Mouse (Mus musculus) midbrain, embryonic 11.5 days (tissue): ENCODE results near the gene Ckm. TPM values are rescaled to one million over a fixed set of nuclear protein-coding genes. Genes with fewer than 3 reads are reported as not detected.
A peak's percentile ranks its signal among the peaks of the same experiment; 100 is the strongest.

ENCODE experiments used
- ATAC-seq: fragments of 200-750 bp; cut with Nextera tagmentation; 2 replicates; pipeline ENCODE4 v1.8.0; 2017; ENCODE audit warnings: moderate TSS enrichment, moderate library complexity; ENCODE audit not compliant: low FRiP score
- DNase-seq: peaks from one replicate; pipeline ENCODE4 v3.0.0; 2015; ENCODE audit warnings: low spot score; ENCODE audit errors: missing footprints
- H3K27ac ChIP-seq: fragments of 300-500 bp; sonication (generic); 2 replicates; pipeline ENCODE4 v1.5.1; 2014; ENCODE audit warnings: low read depth, low read length
- H3K27me3 ChIP-seq: fragments of 300-500 bp; sonication (generic); 2 replicates; pipeline ENCODE4 v1.6.1; 2014; ENCODE audit warnings: mild to moderate bottlenecking, low read length, moderate library complexity, mixed read lengths; ENCODE audit not compliant: control insufficient read depth, insufficient read depth
- H3K36me3 ChIP-seq: fragments of 300-500 bp; sonication (generic); 2 replicates; pipeline ENCODE4 v1.6.1; 2014; ENCODE audit warnings: mild to moderate bottlenecking, low read length, moderate library complexity, mixed read lengths; ENCODE audit not compliant: control insufficient read depth, insufficient read depth
- H3K4me1 ChIP-seq: fragments of 300-500 bp; sonication (generic); 2 replicates; pipeline ENCODE4 v1.6.1; 2014; ENCODE audit warnings: low read length; ENCODE audit not compliant: control insufficient read depth, insufficient read depth
- H3K4me2 ChIP-seq: fragments of 300-500 bp; sonication (generic); 2 replicates; pipeline ENCODE4 v1.6.1; 2014; ENCODE audit warnings: mild to moderate bottlenecking, moderate library complexity
- H3K4me3 ChIP-seq: fragments of 300-500 bp; sonication (generic); 2 replicates; pipeline ENCODE4 v1.5.1; 2014; ENCODE audit warnings: low read depth, low read length
- H3K9ac ChIP-seq: fragments of 300-500 bp; sonication (generic); 2 replicates; pipeline ENCODE4 v1.6.1; 2014; ENCODE audit warnings: low read length
- H3K9me3 ChIP-seq: fragments of 300-500 bp; sonication (generic); 2 replicates; pipeline ENCODE4 v1.6.1; 2016; ENCODE audit warnings: low read length; ENCODE audit not compliant: control insufficient read depth
- WGBS: fragments of 180-500 bp; shearing (Covaris S2); extraction: QIAGEN DNeasy Blood & Tissue Kit; methylation state at CpG from one replicate; pipeline ENCODE4 v1.1.7; 2014; 5-methylcytosine and 5-hydroxymethylcytosine counted together
- polyA plus RNA-seq: library from polyadenylated mRNA; unstranded; fragments of >200 nt; fragmentation: Nextera tagmentation; extraction: Ambion mirVana; gene quantifications from 2 replicates; pipeline ENCODE4 v1.2.1, GENCODE M21; 2014

Ckm gene
- polyA plus RNA-seq, 1 experiment from 2014 or later: not detected

- Histone ChIP-seq H3K27me3 (no peaks in the 10 kb centered on the region), H3K4me3 (no peak overlapping the region), H3K27ac (no peak overlapping the region), H3K9ac (no peak overlapping the region), H3K9me3 (no peaks in the 10 kb centered on the region), H3K36me3 (peaks cover 50% of the 10 kb centered on the region), H3K4me1 (no peaks in the 10 kb centered on the region), H3K4me2 (no peak overlapping the region)
- DNase-seq: no peak
- no peak for ATAC-seq
- WGBS: 94% methylated on average over 2 of the region's 2 CpGs
These were observed 31.7 kb downstream of the Ckm start for GRCm38 (mm10) chr7:19436276-19436675.

- Histone ChIP-seq H3K27me3 (no peaks in the 10 kb centered on the region), H3K9ac (no peak overlapping the region), H3K27ac (no peak overlapping the region), H3K4me1 (no peaks in the 10 kb centered on the region), H3K4me2 (no peak overlapping the region), H3K36me3 (peaks cover 49% of the 10 kb centered on the region), H3K4me3 (no peak overlapping the region), H3K9me3 (no peaks in the 10 kb centered on the region)
- ATAC-seq (no peak), DNase-seq (no peak)
- 83% methylated on average over 9 of the region's 9 CpGs for WGBS
These were observed 32.5 kb downstream of the Ckm start for GRCm38 (mm10) chr7:19437048-19437447.

- no peak overlapping the region for H3K4me3 ChIP-seq
- no peak overlapping the region for H3K27ac ChIP-seq
- no peak overlapping the region for H3K9ac ChIP-seq
- ATAC-seq (no peak), DNase-seq (no peak)
- whole genome bisulfite sequencing: 85% methylated on average over 9 of the region's 9 CpGs
- no peaks in the 10 kb centered on the region for H3K27me3 ChIP-seq
- no peaks in the 10 kb centered on the region for H3K9me3 ChIP-seq
- H3K36me3 ChIP-seq: peaks cover 14% of the 10 kb centered on the region
- no peaks in the 10 kb centered on the region for H3K4me1 ChIP-seq
- H3K4me2 ChIP-seq: no peak overlapping the region
These were observed 37.0 kb downstream of the Ckm start for GRCm38 (mm10) chr7:19441448-19442091.

GRCm38 (mm10) chr7:19443344-19443743 lies 38.8 kb downstream of the Ckm start:
- H3K9me3 ChIP-seq: no peaks in the 10 kb centered on the region
- H3K27ac ChIP-seq: no peak overlapping the region
- no peaks in the 10 kb centered on the region for H3K4me1 ChIP-seq
- no peak overlapping the region for H3K4me2 ChIP-seq
- no peak overlapping the region for H3K4me3 ChIP-seq
- H3K36me3 ChIP-seq: peaks cover 7% of the 10 kb centered on the region
- H3K9ac ChIP-seq: no peak overlapping the region
- whole genome bisulfite sequencing: 42% methylated on average over 3 of the region's 3 CpGs
- peak; percentile 71 for ATAC-seq
- DNase-seq: peak; percentile 99
- no peaks in the 10 kb centered on the region for H3K27me3 ChIP-seq

- peaks cover 10% of the 10 kb centered on the region for H3K36me3 ChIP-seq
- no peaks in the 10 kb centered on the region for H3K4me1 ChIP-seq
- ATAC-seq (no peak), DNase-seq (no peak)
- H3K9me3 ChIP-seq: no peaks in the 10 kb centered on the region
- no peaks in the 10 kb centered on the region for H3K27me3 ChIP-seq
- H3K9ac ChIP-seq: no peak overlapping the region
- H3K27ac ChIP-seq: no peak overlapping the region
- H3K4me2 ChIP-seq: no peak overlapping the region
- WGBS: 90% methylated on average over 12 of the region's 12 CpGs
- H3K4me3 ChIP-seq: no peak overlapping the region
These were observed 40.2 kb downstream of the Ckm start for GRCm38 (mm10) chr7:19444801-19445200.

- no peak overlapping the region for H3K4me3 ChIP-seq
- 91% methylated on average over 16 of the region's 16 CpGs for WGBS
- no peak overlapping the region for H3K27ac ChIP-seq
- no peaks in the 10 kb centered on the region for H3K4me1 ChIP-seq
- peaks cover 12% of the 10 kb centered on the region for H3K36me3 ChIP-seq
- H3K9ac ChIP-seq: no peak overlapping the region
- H3K27me3 ChIP-seq: no peaks in the 10 kb centered on the region
- H3K9me3 ChIP-seq: no peaks in the 10 kb centered on the region
- ATAC-seq (no peak), DNase-seq (no peak)
- no peak overlapping the region for H3K4me2 ChIP-seq
These were observed 43.1 kb downstream of the Ckm start for GRCm38 (mm10) chr7:19447689-19448088.

- WGBS: 88% methylated on average over 12 of the region's 12 CpGs
- H3K4me1 ChIP-seq: no peaks in the 10 kb centered on the region
- no peaks in the 10 kb centered on the region for H3K9me3 ChIP-seq
- no peaks in the 10 kb centered on the region for H3K27me3 ChIP-seq
- no peak for ATAC-seq
- H3K4me2 ChIP-seq: no peak overlapping the region
- no peak overlapping the region for H3K4me3 ChIP-seq
- no peak for DNase-seq
- H3K36me3 ChIP-seq: peaks cover 12% of the 10 kb centered on the region
- H3K27ac ChIP-seq: no peak overlapping the region
- H3K9ac ChIP-seq: no peak overlapping the region
These were observed 44.6 kb downstream of the Ckm start for GRCm38 (mm10) chr7:19449165-19449564.

GRCm38 (mm10) chr7:19455186-19455585 lies 50.6 kb downstream of the Ckm start:
- Histone ChIP-seq H3K4me1 (peaks cover 12% of the 10 kb centered on the region), H3K4me2 (no peak overlapping the region), H3K27ac (no peak overlapping the region), H3K36me3 (peaks cover 9% of the 10 kb centered on the region; the same call in 1 of the 2 replicates), H3K4me3 (no peak overlapping the region), H3K9ac (no peak overlapping the region), H3K27me3 (no peaks in the 10 kb centered on the region), H3K9me3 (no peaks in the 10 kb centered on the region)
- ATAC-seq: no peak
- 92% methylated on average over 4 of the region's 4 CpGs for WGBS
- no peak for DNase-seq

- Histone ChIP-seq H3K27me3 (no peaks in the 10 kb centered on the region), H3K4me3 (no peak overlapping the region), H3K36me3 (peaks cover 9% of the 10 kb centered on the region; the same call in 1 of the 2 replicates), H3K4me2 (no peak overlapping the region), H3K4me1 (peaks cover 12% of the 10 kb centered on the region), H3K9me3 (no peaks in the 10 kb centered on the region), H3K27ac (no peak overlapping the region), H3K9ac (no peak overlapping the region)
- 72% methylated on average over 11 of the region's 11 CpGs for WGBS
- ATAC-seq: no peak
- DNase-seq: no peak
These were observed 51.4 kb downstream of the Ckm start for GRCm38 (mm10) chr7:19455819-19456495.
